Mouse (Mus musculus): ENCODE measurements at regions not wholly inside any gene's neighbourhood (a gene's known extent, or its start where the extent isn't known, plus 50 kb on each side); places are given as distances from the start of the nearest gene placed in this dataset.

GRCm38 (mm10) chr3:134145935-134146334 lies 90.3 kb upstream of the Cxxc4 start:
- TF ChIP-seq POLR2A (IDR thresholded peaks at IDR 0.05; ENCODE audit: low read depth, low read length) (no peak), CTCF (conservative IDR thresholded peaks at IDR 0.05; ENCODE audit: insufficient read depth, insufficient read length, low read depth, low read length) (no peak)

Measured in kidney, adult 2 months (tissue).